Mouse (Mus musculus) heart, postnatal 4 days (tissue): ENCODE data around the gene Olfr13. TPM values are rescaled to one million over a fixed set of nuclear protein-coding genes. Genes with fewer than 3 reads are reported as not detected.
"Not testable (repeated sequence)": the region's sequence is repeated elsewhere in the genome, so short reads cannot be mapped to it uniquely, and the experiment has no call there.

Experiments used
- DNase-seq: peaks from one replicate; pipeline ENCODE4 v3.0.0; 2021
- total RNA-seq, 2 experiments: library from RNA; stranded (reverse); gene quantifications; 2 replicates each; pipeline ENCODE4 v1.2.3; 2021

The Olfr13 gene
- total RNA-seq, result not detected

DNA sequence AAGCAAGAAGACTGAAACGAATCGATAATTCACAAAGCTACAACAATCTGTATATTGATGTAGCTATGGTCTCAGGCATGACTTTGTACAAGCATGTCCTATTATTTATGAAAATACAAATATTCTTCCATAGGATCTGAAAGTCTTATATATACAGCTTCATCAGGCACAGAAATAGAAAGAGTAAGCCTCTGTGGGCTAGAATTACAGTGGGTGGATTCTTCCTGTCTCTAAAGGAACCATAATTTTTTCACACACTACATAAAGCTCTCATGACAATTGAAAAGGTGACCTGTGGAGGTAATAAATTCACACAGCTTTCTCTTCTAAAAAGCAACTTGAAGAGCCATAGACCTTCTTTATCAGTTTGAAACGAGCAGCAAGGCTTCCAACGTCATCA is at the start of gene Olfr13:
Gene Olfr13, plus strand, starts transcription at position 301 of the 400 bp plus-strand sequence.
- no peak for DNase-seq

DNA sequence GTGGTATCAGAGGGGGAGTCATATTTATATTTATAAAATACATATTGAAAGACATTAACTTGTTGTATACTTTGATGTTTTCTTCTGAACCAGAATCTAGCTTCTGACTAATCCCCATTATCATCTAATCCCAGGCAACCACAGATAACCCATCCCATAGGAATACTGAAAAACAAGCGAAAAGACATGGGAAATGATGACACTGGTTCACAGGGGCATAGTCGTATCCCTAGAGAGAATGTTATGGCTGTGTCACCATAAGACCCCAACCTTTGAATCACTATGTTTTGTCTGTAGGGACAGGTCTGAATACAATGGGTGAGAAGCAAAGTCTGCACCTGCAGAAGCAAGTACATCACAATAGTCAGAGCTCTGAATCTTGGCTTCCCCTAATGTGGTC is 25.7 kb upstream of the Olfr13 start, which contains the start of gene Olfr237-ps1:
Gene Olfr237-ps1, plus strand, starts transcription at position 301 of the 400 bp plus-strand sequence.
- DNase-seq, result not testable (repeated sequence)

DNA sequence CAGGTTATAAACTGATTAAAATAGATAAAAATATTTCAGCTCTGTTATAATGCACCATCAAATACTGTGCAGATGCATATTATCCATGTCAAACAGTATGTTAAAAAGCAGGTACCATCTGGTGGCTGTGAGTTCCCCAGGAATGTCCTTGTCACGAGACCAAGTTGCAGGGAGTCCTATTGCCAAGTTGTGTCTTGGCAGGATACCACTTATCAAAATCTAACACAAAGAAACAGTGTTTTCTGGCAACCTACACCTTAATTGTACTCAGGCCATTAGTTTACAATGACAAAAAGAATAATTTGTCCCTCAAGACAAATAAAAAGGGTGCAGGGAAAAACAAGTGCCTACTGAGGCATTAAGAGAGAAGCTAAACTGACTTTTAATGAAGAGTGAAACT is 12.4 kb upstream of the Olfr13 start:
- DNase-seq, result no peak

DNA sequence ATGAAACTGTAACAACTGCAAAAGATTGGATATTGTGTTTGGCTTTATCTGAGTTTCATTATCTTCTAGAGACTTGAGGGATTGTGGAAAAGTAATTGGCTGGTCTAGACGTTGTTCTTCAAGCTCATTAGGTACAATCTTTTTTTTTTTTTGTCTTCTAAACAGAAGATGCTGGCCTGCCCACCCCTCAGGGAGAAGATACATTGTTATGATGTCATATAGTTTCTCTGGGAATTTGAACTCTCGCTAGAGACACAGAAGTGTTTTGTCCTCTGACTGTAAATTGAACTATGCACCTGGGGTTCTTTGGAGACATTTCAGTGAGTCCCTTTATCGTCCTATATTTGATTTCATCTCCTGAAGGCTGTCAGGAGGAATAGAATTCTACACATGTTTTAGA is 9.0 kb upstream of the Olfr13 start, which contains the start of gene Olfr437:
Gene Olfr437, plus strand, starts transcription at position 301 of the 400 bp plus-strand sequence.
- no peak for DNase-seq

DNA sequence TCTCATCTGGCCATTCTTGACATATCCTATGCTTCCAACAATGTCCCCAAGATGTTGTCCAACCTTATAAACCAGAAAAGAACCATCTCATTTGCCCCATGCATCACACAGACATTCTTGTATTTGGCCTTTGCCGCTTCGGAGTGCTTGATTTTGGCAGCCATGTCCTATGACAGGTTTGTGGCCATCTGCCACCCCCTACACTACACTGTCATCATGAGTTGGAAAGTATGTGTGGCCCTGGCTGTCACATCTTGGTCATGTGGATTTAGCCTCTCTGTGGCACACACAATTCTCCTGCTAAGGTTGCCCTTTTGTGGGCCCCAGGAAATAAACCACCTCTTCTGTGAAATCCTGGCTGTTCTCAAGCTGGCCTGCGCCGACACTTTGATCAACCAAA is 4.7 kb upstream of the Olfr13 start:
- DNase-seq, result no peak

DNA sequence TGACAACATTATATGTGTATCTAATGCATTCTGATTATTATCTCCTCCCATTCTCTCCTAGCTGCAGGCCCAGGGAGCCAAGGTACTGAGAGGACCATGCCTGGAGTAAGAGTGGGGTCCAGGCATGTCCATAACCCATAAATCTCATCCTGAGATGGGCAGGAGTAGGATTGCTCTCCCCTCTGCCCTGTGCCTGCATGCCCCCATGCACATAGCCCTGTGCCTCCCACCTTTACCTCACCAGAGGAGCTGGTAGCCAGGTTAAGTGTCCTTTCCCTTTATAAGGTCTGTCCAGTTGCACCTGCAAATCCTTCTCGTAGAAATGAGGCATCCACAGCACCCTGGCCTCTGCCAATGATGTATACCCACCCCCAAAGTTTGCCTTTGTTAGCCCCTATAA is 6.2 kb downstream of the Olfr13 start:
- no peak for DNase-seq

DNA sequence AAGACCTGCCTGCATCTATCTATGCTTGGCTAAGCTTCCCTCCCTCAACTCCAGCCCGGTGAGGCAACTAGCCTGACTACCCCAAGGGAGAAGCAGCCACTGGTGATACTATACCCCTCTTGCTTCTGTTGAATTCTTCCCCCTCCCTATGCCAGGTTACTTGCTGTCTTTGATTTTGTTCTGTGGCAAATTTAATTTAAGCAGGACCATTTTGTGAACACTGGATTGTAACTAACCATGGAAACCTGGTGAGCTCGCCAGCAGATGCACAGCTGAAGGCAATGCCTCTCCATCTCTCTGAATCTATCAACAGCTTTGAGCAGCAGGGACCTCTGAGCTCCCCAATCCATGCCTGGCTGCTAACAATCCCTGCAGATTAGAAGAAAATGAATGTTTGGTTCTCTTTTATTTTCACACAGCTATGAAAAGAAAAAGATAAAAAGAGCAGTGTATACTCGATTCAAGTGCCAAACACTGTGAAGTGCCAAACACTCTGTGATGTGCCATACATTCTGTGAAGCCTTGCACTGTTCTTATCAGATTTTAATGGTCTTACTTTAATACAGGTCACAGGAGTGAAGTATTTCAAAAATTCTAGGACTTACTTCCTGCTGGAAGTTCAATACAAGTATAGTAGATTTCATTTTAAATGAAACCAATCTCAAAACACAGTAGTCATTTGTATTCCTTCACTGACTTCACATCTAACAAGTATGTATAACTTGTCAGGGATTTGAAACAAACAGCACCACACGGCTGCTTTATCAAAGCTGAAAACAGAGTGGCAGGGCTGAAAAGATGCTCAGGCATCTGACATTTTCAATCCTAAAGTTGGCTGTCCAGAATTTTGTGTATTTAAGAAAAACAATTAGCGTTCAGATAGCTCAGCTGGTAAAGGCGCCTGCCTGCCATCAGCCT is 6.9 kb downstream of the Olfr13 start:
- DNase-seq, result no peak

DNA sequence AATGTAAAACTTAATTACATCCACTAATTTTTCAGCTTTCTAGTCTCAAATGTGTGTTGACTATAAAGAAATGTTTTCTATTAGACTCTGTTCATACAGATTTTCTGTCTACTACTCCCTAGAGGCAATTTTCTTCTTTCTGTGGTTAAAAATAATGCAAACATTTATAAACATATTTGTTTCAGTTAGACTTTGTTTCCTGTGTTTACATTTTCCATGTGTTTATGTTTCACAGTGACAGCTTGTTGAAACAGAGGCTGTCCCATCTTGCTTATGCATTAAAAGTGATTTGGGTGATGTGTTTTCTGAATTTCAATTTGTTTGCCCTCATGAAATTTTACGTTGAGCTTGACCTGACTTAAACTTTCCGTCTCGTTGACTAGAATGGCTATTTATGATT is 19.0 kb downstream of the Olfr13 start:
- DNase-seq, result no peak

DNA sequence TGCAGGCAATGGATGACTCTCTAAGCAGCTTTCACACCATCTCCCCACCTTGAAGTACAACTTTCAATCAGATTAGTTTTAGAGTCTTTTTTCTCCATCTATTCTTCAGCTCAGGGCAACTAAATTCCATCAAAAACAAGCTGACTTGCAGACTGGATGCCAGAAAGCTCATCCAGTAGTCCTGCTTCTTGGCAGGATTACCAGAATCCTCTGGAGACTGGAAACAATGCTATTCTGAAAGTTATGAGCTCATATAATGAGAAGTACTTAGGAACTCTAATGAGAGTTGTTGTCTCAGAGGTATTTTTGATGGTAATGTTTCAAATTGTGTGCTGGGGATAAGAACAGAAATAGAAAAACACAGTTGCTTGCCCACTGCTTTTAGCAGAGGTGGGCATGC is 24.8 kb downstream of the Olfr13 start, which contains the start of gene Olfr435:
Gene Olfr435, plus strand, starts transcription at position 366 of the 400 bp plus-strand sequence.
- no peak for DNase-seq

DNA sequence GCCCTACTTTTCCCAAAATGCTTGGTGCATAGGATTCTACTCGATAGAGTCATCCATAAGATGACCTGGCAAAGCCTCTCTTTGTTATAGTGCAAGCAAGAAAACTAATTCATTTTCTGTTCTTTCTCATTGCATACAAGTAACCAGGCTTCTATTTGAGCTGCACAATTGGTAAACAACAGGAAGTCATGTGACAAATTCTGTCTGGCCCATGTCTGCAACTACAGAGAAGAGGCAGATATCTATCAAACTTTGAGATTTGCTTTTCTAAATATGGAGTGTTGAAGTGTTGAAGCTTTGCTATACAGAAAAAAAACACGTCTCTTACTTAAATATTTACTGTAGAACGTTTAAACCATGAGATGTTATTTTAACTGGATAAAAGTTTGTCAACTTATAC is 26.2 kb downstream of the Olfr13 start:
- DNase-seq, result no peak

DNA sequence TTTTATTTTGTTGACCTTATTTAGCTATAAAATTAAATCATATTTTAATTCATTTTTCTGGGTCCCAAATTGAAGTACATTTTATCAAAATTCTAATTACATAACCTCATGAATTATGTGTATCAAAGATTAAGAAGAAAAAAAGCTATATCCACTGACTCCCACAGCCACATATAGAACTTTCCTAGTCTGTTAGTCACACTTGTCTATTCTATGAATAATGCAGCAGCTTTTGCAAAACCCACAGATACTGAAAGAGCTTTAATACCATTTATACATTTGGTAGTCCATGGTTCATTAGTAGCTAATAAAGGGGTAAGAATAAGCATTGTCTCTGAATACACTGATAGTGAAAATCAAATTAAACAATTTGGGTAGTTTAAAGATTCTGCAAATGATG is 30.8 kb downstream of the Olfr13 start:
- no peak for DNase-seq

DNA sequence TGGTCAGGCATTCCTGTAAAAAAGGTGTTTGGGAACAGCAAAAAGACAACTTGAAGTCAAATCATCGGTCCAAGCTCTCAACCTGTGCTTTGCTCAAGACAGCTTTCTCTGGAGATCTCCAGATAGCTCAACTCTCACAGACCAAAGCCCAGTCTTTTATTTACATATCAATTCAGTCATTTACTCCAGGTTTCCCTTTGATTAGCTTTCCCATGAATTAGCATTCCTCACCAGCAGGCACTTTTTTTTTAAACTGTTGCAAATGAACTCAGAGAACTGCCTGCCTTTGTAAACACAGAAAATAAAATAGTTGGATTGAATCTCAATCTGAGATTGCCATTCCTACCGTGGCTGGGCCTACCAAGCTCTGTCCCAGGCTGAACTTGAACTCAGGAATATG is 33.4 kb downstream of the Olfr13 start:
- DNase-seq, result no peak

DNA sequence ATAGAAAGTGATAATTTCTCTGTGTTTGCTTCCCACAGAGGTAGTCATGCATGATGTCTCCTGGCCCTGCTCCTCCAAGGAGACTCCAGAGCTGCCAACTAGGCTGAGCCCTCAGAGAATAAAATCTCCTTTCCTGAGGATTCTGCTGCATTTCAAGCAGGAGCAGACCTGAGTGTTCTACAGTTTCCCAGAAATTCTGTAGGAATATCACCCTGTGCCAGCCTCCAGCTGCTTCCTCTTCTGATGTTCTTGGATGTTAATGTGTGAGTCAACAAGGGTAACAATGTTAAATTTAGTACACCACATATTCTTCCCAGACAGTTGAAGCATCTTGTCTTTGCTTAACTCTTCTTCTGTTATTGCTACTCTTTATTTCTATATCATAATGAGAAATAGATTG is 40.9 kb downstream of the Olfr13 start, which contains the start of gene Olfr434:
Gene Olfr434, plus strand, starts transcription at position 149 of the 400 bp plus-strand sequence.
- DNase-seq, result not testable (repeated sequence)

Other genes with a start within 250 kb of the Olfr13 start
- gene Olfr444, start 223.1 kb upstream of the Olfr13 start, total RNA-seq, result not detected
- not detected for gene Olfr441, start 65.8 kb upstream of the Olfr13 start, total RNA-seq
- gene Olfr237-ps1, start 25.6 kb upstream of the Olfr13 start, total RNA-seq, result not detected
- gene Olfr437, start 8.9 kb upstream of the Olfr13 start, total RNA-seq, result not detected
- gene Olfr435, start 25.0 kb downstream of the Olfr13 start, total RNA-seq, result not detected
- not detected for gene Olfr434, start 40.9 kb downstream of the Olfr13 start, total RNA-seq
- not detected for gene Olfr47, start 59.4 kb downstream of the Olfr13 start, total RNA-seq
- gene Arhgef5, start 93.4 kb downstream of the Olfr13 start, total RNA-seq, result 10 to 100 TPM; 18.8 to 19.2 TPM
- gene Nobox, start 137.4 kb downstream of the Olfr13 start, total RNA-seq, result not detected